Mouse (Mus musculus): ENCODE measurements at regions not wholly inside any gene's neighbourhood (a gene's known extent, or its start where the extent isn't known, plus 50 kb on each side); places are given as distances from the start of the nearest gene placed in this dataset.
A peak's percentile ranks its signal among the peaks of the same experiment; 100 is the strongest.

- no peak for DNase-seq (ENCODE audit: extremely low spot score, low spot score)
These were observed 78.6 kb upstream of the Sfrp2 start for GRCm38 (mm10) chr3:83687503-83687902.

DNA sequence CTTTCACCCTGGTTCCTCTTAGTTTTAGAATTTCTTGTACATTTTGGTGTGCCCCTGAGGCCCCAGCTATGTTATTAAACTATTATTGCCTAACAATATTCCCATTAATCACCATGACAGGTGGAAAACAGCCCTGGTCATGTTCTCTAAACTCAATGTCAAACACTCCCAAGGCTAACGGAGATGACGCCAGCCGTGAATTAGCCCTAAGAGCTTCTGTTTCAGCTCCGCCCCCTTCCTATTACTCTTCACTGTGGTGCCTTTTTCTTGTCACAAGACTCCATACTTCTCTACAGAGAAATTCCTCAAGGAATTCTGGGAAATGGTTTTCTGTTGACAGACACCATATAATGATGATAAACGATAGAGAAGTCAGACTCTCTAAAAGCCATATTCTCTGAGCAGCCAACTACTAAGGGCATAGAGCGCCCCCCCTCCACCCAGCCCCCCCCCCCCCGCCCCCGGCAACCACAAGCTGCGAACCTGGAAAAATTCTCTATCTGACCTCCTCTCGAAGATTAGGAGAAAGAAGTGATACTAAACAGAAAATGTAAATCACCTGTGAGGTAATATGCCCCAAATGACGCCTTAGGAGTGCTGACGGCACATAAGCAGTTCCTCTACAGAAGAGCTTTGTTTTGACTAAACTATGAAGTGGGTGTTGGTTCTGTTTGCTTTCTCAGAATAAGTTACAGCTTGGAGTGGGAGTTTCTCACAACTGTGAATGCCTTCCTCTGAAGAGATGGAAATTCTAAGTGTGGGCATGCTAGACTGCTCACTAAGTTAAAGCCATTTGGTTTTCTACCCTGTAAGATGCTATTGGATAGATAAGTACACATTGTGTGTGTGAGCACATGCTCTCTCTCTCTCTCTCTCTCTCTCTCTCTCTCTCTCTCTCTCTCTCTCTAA lies 76.8 kb upstream of the Sfrp2 start:
- no peak for DNase-seq (ENCODE audit: extremely low spot score, low spot score)

GRCm38 (mm10) chr3:83694505-83694904 lies 71.6 kb upstream of the Sfrp2 start:
- DNase-seq (ENCODE audit: extremely low spot score, low spot score), result no peak

GRCm38 (mm10) chr3:83699751-83700150 lies 66.4 kb upstream of the Sfrp2 start:
- DNase-seq (ENCODE audit: extremely low spot score, low spot score), result no peak

GRCm38 (mm10) chr3:83701075-83701474 lies 65.0 kb upstream of the Sfrp2 start:
- DNase-seq (ENCODE audit: extremely low spot score, low spot score), result peak; percentile 42

DNA sequence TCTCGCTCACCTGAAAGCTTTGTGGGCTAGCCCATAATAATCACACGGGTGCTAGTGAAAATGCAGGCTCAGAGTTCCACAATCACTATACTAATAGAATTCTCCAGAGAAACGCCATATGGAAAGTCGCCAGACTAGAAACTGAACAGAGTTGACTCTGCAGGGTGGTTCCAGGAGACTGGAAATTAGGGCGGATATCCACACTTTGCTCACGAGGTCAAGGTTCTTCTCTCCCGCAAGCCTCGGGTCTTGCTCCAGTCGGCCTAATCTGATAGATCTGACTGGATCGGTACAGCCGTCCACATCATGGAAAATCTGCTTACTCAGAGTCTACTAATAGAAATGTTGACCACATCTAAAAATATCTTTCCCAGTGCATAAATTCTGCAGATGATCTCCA lies 61.6 kb upstream of the Sfrp2 start:
- no peak for DNase-seq (ENCODE audit: extremely low spot score, low spot score)

DNA sequence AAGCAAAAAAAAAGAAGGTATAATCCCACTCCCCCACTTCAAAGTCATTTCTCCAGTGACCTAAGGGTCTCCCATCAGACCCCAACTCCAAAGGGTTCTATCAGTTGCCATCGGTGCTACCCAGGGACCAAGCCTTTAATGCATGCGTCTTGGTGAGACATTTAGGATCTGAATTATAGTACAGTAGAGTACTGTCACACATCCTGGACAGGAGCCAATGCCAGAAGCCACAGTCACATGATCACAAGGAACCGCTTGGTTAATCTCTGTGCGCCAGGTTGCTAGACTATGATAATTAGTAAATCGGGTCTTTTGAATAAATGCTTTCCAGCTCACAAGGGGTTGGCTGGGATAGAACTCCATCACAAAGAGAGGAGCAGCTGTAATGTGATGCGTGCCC lies 60.9 kb upstream of the Sfrp2 start:
- no peak for DNase-seq (ENCODE audit: extremely low spot score, low spot score)

DNA sequence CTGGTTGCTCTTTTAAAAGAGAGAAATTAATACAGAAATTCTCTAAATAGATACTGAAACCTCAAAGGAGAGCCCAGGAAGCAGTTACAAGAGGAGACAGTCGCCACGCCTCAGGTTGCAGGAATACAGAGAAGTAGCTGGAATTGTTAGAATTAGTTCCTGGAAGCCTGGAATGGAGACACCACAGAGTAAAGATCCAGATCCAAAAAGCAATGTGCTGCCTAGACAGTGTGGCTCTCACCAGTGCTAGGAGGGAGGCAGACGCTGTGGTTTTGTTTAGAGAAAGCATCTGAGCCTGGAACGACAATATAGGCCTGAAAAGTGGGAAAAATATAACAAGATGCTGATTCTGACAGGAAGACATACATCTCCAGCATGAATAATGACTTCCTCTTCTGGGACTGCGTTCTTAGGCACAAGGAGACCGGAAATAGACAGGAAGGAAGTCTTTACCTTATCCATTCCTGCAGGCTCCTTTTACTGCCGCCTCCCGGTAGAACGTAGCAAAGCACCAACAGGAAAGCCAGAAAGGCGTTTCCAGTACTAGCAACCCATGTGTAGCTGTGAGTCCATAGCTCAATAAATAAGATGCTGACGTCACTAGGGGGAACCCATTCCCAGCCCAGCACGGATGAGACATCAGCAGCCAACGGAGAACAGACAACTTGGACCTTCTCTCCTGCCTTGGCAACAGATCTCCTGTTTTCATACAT lies 59.4 kb upstream of the Sfrp2 start:
- DNase-seq (ENCODE audit: extremely low spot score, low spot score), result no peak

DNA sequence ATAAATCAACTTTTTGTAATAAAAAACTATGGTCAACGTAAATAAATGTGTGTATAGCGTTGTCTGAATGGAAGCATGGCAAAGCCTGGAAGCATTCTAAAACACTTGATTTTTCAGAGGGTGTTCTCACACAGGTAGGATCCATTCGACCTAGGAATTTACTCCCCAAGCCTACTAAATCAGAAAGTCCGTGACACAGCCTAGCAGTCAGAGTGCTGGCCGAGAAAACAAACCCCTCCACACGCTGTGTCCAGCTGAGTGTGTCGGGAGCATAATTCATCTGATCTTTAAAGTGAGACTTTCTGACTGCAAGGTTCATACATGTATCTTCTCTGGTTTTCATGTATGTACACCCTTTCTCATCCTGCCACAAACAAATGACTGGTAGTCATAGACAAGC lies 58.8 kb upstream of the Sfrp2 start:
- no peak for DNase-seq (ENCODE audit: extremely low spot score, low spot score)

DNA sequence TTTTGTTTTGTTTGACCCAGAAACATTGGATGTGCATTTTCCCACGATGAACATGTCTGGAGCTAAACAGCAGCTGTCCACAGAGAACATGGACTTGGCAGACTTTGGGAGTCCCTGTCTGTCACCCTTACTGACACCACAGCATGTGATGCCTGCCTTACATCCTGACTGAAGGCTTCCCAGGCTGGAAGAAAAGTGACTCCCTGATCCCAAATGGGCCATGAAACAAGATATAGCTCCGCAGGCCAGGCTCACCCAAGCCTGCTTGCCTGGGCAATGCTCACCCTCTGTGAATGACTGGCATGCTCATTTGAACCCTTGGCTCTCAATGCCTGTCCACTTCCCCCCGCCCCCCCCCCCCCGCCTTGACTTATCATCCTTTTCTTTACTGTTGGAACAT lies 57.1 kb upstream of the Sfrp2 start:
- DNase-seq (ENCODE audit: extremely low spot score, low spot score), result no peak

DNA sequence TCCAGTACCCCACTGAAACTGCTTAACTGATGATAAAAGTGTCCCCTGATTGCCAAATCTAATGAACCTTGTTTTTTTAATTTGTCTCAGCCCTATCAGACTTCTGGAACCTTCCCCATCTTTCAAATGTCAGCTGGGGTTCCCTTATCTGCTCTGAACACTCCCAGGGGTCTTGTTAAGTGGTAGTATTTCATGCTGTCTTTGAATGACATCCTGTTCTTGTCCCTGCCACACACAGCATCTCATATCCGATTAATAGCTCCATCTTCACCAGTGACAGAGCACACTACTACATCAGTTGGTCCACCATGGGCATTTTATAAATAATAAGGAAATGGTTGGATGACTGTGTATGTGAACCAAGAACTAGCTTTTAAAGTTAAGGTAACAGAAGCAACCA lies 56.6 kb upstream of the Sfrp2 start:
- no peak for DNase-seq (ENCODE audit: extremely low spot score, low spot score)

DNA sequence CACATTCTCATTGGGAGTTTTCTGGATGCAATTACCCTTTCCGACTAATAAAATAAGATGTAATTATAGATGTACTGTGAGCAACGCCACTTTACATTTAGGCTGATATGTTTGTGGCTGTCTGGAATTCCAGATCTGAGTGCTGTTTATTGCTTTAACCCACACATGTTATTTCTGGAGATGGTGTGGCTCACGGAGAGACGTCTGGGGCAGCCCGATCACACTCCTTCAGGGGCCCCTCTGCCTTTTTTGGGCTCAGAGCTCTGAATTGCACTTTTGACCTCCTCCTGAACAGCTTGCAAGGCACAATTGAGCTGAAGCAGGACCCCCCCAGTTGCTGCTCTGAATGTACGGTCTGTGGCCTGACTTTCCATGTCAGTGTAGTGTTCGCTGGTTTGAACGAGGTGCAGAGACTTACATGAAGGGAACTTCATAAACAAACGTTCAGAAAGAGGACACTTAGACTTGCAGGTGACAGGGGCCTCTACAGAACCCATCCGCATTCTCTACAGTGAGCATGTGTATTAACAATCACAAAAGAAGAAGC lies 55.1 kb upstream of the Sfrp2 start:
- DNase-seq (ENCODE audit: extremely low spot score, low spot score), result no peak

GRCm38 (mm10) chr3:83712355-83712754 lies 53.8 kb upstream of the Sfrp2 start:
- DNase-seq (ENCODE audit: extremely low spot score, low spot score), result no peak

GRCm38 (mm10) chr3:83714572-83714971 lies 51.5 kb upstream of the Sfrp2 start:
- no peak for DNase-seq (ENCODE audit: extremely low spot score, low spot score)
